Mouse (Mus musculus) CD4-positive, CD25-positive, alpha-beta regulatory T cell, adult 2 months (primary cell): ENCODE measurements around the gene C87499.

Experiments used
- DNase-seq: peaks from one replicate; pipeline ENCODE4 v3.0.0-alpha.2; 2012; ENCODE audit warnings: low read depth, low spot score

Gene C87499

DNA sequence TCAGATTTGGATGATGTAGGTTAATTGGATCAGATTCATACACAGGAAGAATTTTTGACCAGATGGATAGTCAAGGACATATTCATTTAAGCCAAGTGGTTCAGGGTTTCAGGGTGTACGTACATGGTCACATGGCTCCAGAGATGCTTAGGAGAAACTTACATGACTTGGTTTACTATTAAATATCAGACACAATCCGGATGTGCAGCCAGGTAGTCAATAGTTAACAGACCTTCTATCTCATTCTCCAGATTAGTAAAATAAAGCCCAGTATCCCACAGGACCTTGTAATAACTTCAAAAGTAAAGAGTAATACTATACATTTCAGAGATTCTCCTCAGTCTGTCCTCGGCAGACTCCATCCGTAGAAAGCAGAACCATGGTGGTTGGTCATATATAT is at the start of gene C87499:
Gene C87499 (minus strand): TSS at position 101 of the 400 bp plus-strand sequence.
- no peak for DNase-seq

DNA sequence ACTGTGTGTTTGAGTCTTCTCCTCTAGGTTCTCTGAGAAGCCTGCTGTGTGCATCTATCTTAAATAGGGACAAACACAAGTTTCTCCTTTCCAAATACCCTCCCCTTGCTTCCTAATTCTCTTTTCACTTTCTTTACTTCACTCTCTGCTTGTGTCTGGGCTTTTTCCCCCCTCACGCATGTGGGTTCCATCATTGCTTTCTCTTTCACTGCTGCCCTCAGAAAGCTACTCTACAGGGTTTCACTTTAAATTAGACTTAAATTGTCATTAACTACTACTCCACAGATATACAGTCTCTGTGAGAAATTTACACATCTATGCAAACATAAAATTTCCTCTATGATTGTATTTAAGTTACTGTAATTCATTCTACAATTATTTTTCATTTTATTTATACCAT is 49.6 kb upstream of the C87499 start, which contains the start of gene Ifna2:
Gene Ifna2 (minus strand): TSS at position 101 of the 400 bp plus-strand sequence.
- DNase-seq: no peak

DNA sequence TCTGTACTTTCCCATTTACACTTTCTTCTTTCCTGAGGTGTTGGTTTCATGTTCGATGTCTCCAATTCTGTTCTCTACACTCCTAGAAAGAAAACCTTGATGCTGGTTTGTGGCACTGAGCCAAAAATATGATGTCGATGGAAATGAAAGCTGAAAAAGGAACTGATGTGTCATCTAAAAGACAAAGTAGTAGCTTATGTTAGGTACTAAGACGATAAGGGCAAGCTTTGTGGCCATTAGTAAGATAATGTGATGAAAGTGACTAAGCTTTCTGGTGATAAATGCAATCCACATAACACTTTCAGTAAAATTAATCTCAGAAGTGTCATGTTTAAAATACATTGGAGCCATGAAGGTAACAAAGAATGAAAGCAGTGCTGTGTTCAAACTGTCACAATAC is 47.1 kb upstream of the C87499 start:
- DNase-seq: no peak

DNA sequence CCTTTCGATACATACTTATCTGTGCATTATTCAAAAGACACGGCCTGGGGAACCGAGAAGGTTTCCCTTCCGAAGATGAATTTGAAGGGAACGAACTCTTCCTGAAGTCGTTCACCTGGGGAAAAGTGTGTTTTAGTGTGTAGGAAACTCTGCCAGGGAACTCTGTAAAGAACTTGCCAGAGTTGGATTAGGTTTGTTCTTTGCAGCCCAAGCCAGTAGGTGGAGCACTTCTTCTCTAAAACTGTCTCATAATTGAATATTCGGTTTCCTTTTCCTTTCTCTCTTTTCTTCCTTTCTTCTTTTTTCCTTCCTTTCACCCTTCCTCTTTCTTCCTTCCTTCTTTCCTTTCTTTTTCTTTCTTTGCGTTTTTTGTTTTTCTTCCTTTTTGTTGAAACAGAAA is 46.2 kb upstream of the C87499 start:
- peak; percentile 70 for DNase-seq

DNA sequence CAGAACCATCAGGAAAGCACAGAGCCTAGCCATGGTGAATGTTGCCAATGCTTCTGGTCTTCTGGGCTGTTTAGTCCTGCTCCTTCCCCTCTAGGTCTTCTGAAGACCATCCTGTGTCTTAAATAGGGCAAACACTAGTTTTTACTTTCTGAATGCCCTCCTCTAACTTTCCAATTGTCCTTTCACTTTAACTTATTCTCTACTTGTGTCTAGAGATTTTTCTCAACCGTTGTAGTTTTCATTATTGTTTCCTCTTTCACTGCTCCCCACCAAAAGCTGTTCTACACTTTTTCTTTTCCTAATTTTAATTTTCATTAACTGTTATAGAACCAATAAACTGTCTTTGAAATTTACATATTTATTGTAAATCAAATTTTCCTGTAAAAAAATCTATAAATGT is 42.6 kb upstream of the C87499 start, which contains the start of gene Ifna16:
Gene Ifna16 (minus strand): TSS at position 101 of the 400 bp plus-strand sequence.
- DNase-seq: no peak

DNA sequence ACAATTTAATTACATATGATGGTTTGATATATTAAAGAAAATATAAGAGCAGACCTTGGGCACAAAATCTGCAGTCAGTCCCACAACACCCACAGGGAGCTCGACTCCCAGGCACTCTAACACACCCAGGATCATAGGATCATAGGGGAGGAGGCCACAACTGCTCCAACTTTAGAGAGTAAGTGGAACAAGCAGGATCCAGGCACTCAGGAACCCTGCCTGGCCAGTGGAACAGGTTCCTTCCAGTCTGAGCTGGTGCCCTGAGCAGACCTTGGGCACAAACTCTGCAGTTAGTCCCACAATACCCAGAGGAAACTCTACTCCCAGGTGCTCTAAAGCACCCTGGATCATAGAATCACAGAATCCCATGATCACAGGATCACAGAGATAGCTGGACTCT is 21.2 kb upstream of the C87499 start:
- DNase-seq: no peak

DNA sequence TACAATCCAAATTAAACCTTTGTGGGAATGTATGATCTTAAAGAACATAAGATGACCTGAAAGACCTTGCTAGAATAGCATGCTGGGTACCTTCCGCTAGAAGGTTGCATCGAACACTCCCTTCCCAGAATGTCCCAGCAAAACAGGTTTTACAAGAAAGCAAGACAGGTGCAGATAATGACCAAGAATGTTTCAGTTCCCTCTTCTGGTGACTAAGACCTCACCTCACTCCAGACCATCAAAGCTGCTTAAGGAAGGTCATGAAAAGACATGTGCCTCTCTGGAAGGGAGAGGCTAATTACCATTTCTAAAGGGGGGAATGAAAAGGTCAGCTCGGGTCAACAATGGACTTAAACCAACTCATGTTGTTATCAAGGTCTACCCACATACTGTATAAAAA is 19.4 kb upstream of the C87499 start:
- DNase-seq: no peak

DNA sequence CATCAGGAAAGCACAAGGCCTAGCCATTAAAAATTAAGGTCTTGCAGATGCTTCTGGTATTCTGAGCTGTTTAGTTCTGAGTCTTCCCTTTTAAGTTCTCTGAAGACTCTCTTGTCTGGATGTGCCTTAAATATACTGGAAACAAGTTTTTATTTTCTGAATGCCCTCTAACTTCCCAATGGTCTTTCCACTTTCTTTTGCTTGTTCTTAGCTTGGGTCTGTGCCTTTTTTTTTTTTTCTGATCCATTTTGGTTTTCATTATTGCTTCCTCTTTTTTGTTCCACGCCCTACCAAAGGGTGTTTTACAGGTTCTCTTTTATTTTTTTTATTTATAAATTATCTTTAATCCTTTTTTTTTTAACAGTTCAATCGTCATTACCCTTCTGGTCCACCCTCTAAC is 10.1 kb upstream of the C87499 start, which contains the start of gene Ifna13:
Gene Ifna13 (minus strand): TSS at position 101 of the 400 bp plus-strand sequence.
- DNase-seq: no peak

DNA sequence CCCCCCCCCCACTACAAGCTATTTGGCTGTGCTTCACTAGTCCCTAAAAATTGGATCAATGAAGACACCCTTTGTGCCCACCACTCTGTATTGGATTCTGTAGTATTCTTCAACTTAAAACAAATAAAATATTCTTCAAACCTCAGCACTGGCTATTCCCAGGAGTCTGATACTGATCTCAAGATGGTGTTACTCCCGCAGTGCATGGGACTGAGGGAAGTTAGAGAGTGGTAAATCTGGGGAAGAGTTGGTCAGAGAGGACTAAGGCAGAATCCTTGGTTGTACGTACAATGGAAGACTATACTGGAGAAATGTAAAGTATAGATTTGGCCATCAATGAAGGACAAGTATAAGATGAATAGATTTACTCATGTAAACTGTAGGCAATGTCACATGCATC is 8.3 kb upstream of the C87499 start:
- peak; percentile 3 for DNase-seq

DNA sequence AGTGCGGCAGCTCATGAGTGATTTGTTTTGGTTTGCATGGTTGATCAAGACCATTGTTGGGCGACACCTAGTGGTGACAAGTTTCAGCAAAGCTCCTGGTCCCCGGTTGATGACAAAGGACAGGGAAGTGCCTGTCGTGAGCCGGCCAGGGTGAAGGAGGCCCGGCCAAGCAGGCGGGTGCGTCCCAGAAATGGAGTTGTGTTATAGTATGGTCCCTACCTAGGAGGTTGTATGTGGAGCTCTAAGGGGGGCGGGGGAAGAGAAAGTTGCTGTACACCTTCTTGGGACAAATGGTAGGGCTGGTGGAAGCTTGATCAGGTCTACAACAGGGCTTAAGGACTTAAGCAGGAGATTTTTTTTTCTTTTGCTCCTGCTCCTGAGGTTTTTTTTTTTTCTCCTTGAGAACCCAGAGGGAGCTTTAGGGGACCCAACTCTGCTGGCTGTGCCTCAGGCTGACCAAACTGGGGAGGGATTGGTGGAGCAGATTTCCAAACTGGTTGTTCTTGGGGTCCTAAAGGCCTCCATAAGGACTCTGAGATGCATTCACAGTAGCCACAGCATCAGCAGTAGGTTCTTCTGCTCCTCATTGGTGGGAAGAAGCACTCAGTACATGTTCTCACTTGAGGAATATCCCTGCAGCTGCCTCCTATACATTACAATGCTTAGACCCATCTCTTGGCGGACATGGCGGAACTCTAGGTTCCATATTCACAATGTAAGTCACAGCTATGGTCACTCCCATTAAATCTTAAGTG is 7.0 kb upstream of the C87499 start:
- peak; percentile 100 for DNase-seq

DNA sequence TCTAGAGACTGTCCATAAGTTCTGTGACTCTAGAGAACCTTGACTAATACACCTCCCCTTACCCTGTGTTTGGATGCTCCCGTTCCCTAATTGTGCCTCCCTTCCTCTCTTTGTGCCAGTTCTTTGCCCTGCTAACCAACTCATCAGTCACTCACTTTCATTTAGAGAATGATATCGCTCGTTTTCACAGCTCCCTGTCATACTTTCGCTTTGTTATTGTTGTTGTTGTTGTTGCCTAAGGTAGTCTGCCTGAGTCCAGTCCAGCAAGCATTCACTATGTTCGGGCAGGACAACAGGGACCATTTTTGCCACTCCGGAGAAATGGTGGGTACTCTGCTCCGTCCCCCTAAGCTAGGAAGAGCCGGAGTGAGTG is 6.5 kb upstream of the C87499 start:
- no peak for DNase-seq

DNA sequence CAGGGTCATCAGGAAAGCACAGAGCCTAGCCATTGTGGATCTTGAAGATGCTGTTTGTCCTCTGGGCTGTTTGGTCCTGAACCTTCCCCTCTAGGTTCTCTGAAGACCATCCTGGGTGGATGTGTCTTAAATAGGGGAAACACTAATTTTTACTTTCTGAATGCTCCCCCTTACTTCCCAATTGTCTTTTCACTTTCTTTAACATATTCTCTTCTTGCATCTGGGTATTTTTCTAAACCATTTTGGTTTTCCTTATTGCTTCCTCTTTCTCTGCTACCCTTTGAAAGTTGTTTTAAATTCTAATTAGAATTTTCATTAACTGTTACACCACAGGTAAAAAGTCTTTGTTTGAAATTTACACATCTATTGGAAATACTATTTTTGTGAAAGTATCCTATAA is 30.9 kb downstream of the C87499 start, which contains the start of gene Ifna12:
Gene Ifna12 (minus strand): TSS at position 101 of the 400 bp plus-strand sequence.
- DNase-seq: no peak

DNA sequence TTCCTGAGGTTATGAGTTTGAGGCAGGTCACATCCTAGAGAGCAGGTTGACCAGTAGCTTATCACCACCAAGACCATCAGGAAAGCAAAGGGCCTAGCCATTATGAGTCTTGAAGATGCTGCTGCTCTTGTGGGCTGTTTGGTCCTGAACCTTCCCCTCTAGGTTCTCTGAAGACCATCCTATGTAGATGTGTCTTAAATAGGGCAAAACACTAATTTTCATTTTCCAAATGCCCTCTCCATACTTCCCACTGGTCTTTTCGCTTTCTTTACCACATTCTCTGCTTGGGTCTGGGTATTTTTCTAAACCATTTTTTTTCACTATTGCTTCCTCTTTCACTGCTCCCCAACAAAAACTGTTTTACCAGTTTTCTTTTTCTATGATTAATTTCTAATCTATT is 41.9 kb downstream of the C87499 start, which contains the start of gene Ifna9:
Gene Ifna9 (minus strand): TSS at position 101 of the 400 bp plus-strand sequence.
- DNase-seq: no peak
